Mouse (Mus musculus) spleen, adult 2 months (tissue): ENCODE data around the gene Sipa1l1. TPM values are rescaled to one million over a fixed set of nuclear protein-coding genes. Genes with fewer than 3 reads are reported as not detected.
A peak's percentile ranks its signal among the peaks of the same experiment; 100 is the strongest.

Experiments used
- DNase-seq, 2 experiments: peaks; one replicate each; pipeline versions ENCODE4 v3.0.0 to v3.0.0-alpha.2; 2012 to 2021; ENCODE audit warnings: low spot score in 2 of 2, low read depth in 1 of 2
- H3K27ac ChIP-seq: fragments of 200-500 bp; 2 replicates; pipeline ENCODE4 v1.5.1; 2012; ENCODE audit warnings: low read length, inconsistent platforms; ENCODE audit not compliant: insufficient read depth
- H3K27me3 ChIP-seq: fragments of 200-500 bp; 2 replicates; pipeline ENCODE4 v1.6.1; 2012; ENCODE audit warnings: mild to moderate bottlenecking, moderate library complexity, low read length, inconsistent platforms; ENCODE audit not compliant: control insufficient read depth, insufficient read depth
- H3K36me3 ChIP-seq: fragments of 200-500 bp; 2 replicates; pipeline ENCODE4 v1.6.1; 2012; ENCODE audit warnings: mild to moderate bottlenecking, low read length, inconsistent platforms; ENCODE audit not compliant: control insufficient read depth, insufficient read depth
- H3K4me1 ChIP-seq: fragments of 200-500 bp; 2 replicates; pipeline ENCODE4 v1.6.1; 2011; ENCODE audit warnings: inconsistent platforms; ENCODE audit not compliant: control insufficient read depth, insufficient read depth, insufficient read length
- H3K4me3 ChIP-seq: fragments of 200-500 bp; 2 replicates; pipeline ENCODE4 v1.5.1; 2011; ENCODE audit warnings: mild to moderate bottlenecking, inconsistent platforms; ENCODE audit not compliant: insufficient read depth, insufficient read length; ENCODE audit errors: extremely low read depth
- CTCF ChIP-seq: fragments of 200-500 bp; IDR thresholded peaks from 2 replicates; pipeline ENCODE4 v1.5.1; 2011; ENCODE audit warnings: mild to moderate bottlenecking, inconsistent platforms; ENCODE audit not compliant: insufficient read depth, insufficient read length, insufficient replicate concordance; ENCODE audit errors: extremely low read depth
- POLR2A ChIP-seq: fragments of 200-500 bp; IDR thresholded peaks from 2 replicates; pipeline ENCODE4 v1.6.1; 2011; ENCODE audit warnings: low read depth, low read length, inconsistent platforms
- WGBS: fragments of 180-500 bp; shearing (Covaris S2); methylation state at CpG from one replicate; pipeline ENCODE4 v1.1.7; 2018; 5-methylcytosine and 5-hydroxymethylcytosine counted together
- polyA plus RNA-seq: library from polyadenylated mRNA; depleted of rRNA; stranded (reverse); fragments of >200 nt; gene quantifications from 2 replicates; pipeline ENCODE4 v1.2.3, GENCODE M21; 2012

Gene Sipa1l1
- polyA plus RNA-seq, 1 experiment: 17.1 TPM

- H3K36me3 ChIP-seq: no peaks in the 10 kb centered on the region
- DNase-seq: no peak
- peak overlapping the region; percentile 31 for H3K27ac ChIP-seq
- no peaks in the 10 kb centered on the region for H3K27me3 ChIP-seq
- WGBS: 66% methylated on average over 6 of the region's 6 CpGs
- no peak for TF ChIP-seq CTCF
- TF ChIP-seq POLR2A: no peak
- H3K4me3 ChIP-seq: no peak overlapping the region
- H3K4me1 ChIP-seq: peaks cover 19% of the 10 kb centered on the region; the same call in 1 of the 2 replicates
These were observed 20.1 kb downstream of the Sipa1l1 start for GRCm38 (mm10) chr12:82189076-82189675.

- peaks cover 19% of the 10 kb centered on the region; the same call in 1 of the 2 replicates for H3K4me1 ChIP-seq
- no peak overlapping the region for H3K4me3 ChIP-seq
- no peaks in the 10 kb centered on the region for H3K27me3 ChIP-seq
- no peaks in the 10 kb centered on the region for H3K36me3 ChIP-seq
- peak overlapping the region; percentile 35 for H3K27ac ChIP-seq
- peak; percentile 65 to 74 for DNase-seq
- TF ChIP-seq POLR2A: no peak
- TF ChIP-seq CTCF: no peak
- WGBS: 37% methylated on average over 16 of the region's 16 CpGs
These were observed 20.8 kb downstream of the Sipa1l1 start for GRCm38 (mm10) chr12:82189715-82190581.

- no peak for DNase-seq
- no peaks in the 10 kb centered on the region for H3K36me3 ChIP-seq
- H3K4me1 ChIP-seq: peaks cover 19% of the 10 kb centered on the region; the same call in 1 of the 2 replicates
- H3K27ac ChIP-seq: peak overlapping the region; percentile 35
- no peaks in the 10 kb centered on the region for H3K27me3 ChIP-seq
- WGBS: 93% methylated on average over 16 of the region's 16 CpGs
- TF ChIP-seq CTCF (no peak), POLR2A (no peak)
- H3K4me3 ChIP-seq: no peak overlapping the region
These were observed 21.5 kb downstream of the Sipa1l1 start for GRCm38 (mm10) chr12:82190582-82190965.

GRCm38 (mm10) chr12:82191686-82192085, 22.6 kb downstream of the Sipa1l1 start:
- Histone ChIP-seq H3K27me3 (no peaks in the 10 kb centered on the region), H3K36me3 (no peaks in the 10 kb centered on the region), H3K4me3 (no peak overlapping the region), H3K4me1 (peaks cover 19% of the 10 kb centered on the region; the same call in 1 of the 2 replicates), H3K27ac (no peak overlapping the region)
- 92% methylated on average over 5 of the region's 5 CpGs for WGBS
- no peak for DNase-seq
- TF ChIP-seq CTCF (no peak), POLR2A (no peak)

- Histone ChIP-seq H3K36me3 (no peaks in the 10 kb centered on the region), H3K4me1 (peaks cover 17% of the 10 kb centered on the region; the same call in 1 of the 2 replicates), H3K4me3 (no peak overlapping the region), H3K27me3 (no peaks in the 10 kb centered on the region), H3K27ac (no peak overlapping the region)
- TF ChIP-seq POLR2A: no peak
- WGBS: 90% methylated on average over 4 of the region's 4 CpGs
- no peak for DNase-seq
These were observed 23.5 kb downstream of the Sipa1l1 start for GRCm38 (mm10) chr12:82192641-82193054.

GRCm38 (mm10) chr12:82193476-82193875, 24.4 kb downstream of the Sipa1l1 start:
- Histone ChIP-seq H3K27me3 (no peaks in the 10 kb centered on the region), H3K4me1 (peaks cover 13% of the 10 kb centered on the region; the same call in 1 of the 2 replicates), H3K4me3 (no peak overlapping the region), H3K36me3 (no peaks in the 10 kb centered on the region), H3K27ac (no peak overlapping the region)
- DNase-seq: no peak
- WGBS: 74% methylated on average over 2 of the region's 2 CpGs
- no peak for TF ChIP-seq CTCF
- TF ChIP-seq POLR2A: no peak
